Comparison of ENCODE assay signal across 12 mouse cellular contexts in genomic region chr9:23674833-23675232, GRCm38 (mm10).
DNase-seq lines count a peak whose midpoint lies in the region; ATAC-seq and TF ChIP-seq lines count a peak whose summit lies in the region.
"Had no signal": no experiment of that assay in that cellular context is flagged by ENCODE, and none has a peak within 500 bp of the region (broad histone marks: within the 10 kb centered on the region; RNA-seq: fewer than 3 reads in every experiment).

No protein-coding gene starts in this region.

- no peaks in the 10 kb centered on the region for H3K79me2 ChIP-seq in heart, adult 2 months (replicated peaks; ENCODE audit: control insufficient read depth, insufficient read depth, low read length)

- no peaks in the 10 kb centered on the region for H3K4me1 ChIP-seq in heart, adult 2 months (ENCODE audit: control insufficient read depth, insufficient read depth, low read length)
- H3K4me1 ChIP-seq in heart, embryonic 10.5 days, result no peaks in the 10 kb centered on the region
- H3K4me1 ChIP-seq in liver, postnatal 0 days (ENCODE audit: insufficient read depth), result 0 out of 2 replicates have a peak, but pooled peaks cover 2% of the 10 kb centered on the region
- H3K4me1 ChIP-seq: limb, embryonic 13.5 days had no signal

- WGBS in heart, adult 2 months, result 47% methylated on average over 8 of the region's 8 CpGs
- 42% methylated on average over 8 of the region's 8 CpGs for WGBS in heart, embryonic 10.5 days
- WGBS in liver, postnatal 0 days (ENCODE audit: insufficient replicate concordance), result 43% methylated on average over 8 of the region's 8 CpGs

- ATAC-seq in liver, postnatal 0 days, result no peak

- H3K9me3 ChIP-seq in heart, embryonic 10.5 days, result no peaks in the 10 kb centered on the region
- H3K9me3 ChIP-seq in liver, postnatal 0 days (ENCODE audit: low read length), result no peaks in the 10 kb centered on the region
- H3K9me3 ChIP-seq: G1E; limb, embryonic 13.5 days; neural tube, embryonic 13.5 days had no signal

- no peak overlapping the region for H3K9ac ChIP-seq in heart, adult 2 months (ENCODE audit: low read depth, low read length)
- no peak overlapping the region for H3K9ac ChIP-seq in liver, postnatal 0 days (replicated peaks)
- H3K9ac ChIP-seq: limb, embryonic 13.5 days; neural tube, embryonic 13.5 days had no signal

- H3K27ac ChIP-seq in heart, adult 2 months, result no peak overlapping the region
- no peak overlapping the region for H3K27ac ChIP-seq in heart, embryonic 10.5 days
- H3K27ac ChIP-seq in liver, postnatal 0 days (ENCODE audit: low read depth), result no peak overlapping the region
- H3K27ac ChIP-seq: limb, embryonic 13.5 days; neural tube, embryonic 13.5 days had no signal

- no peak overlapping the region for H3K4me2 ChIP-seq in liver, postnatal 0 days (ENCODE audit: low read depth, low read length)
- H3K4me2 ChIP-seq: limb, embryonic 13.5 days; neural tube, embryonic 13.5 days had no signal

- TF ChIP-seq CTCF in heart, adult 2 months (IDR thresholded peaks at IDR 0.05), result peak; percentile 23; the same call in 1 of the 2 replicates
- TF ChIP-seq CTCF in liver, postnatal 0 days (IDR thresholded peaks at IDR 0.05; ENCODE audit: low read depth), result peak; percentile 27

- TF ChIP-seq POLR2A in heart, adult 2 months (IDR thresholded peaks at IDR 0.05; ENCODE audit: insufficient read depth, low read depth, low read length), result no peak

- no peak for DNase-seq in heart, adult 2 months
- DNase-seq in heart, embryonic 10.5 days (ENCODE audit: low spot score), result no peak
- no peak for DNase-seq in liver, postnatal 0 days
- DNase-seq in liver (no peak), NIH3T3 (ENCODE audit: low read depth) (peak; percentile 75)
- DNase-seq in lung, postnatal 36 days, result peak; percentile 15
- DNase-seq in layer of hippocampus, postnatal 25 days (ENCODE audit: extremely low spot score in 1 of 2, low spot score in 1 of 2), result no peak
- no peak for DNase-seq in gastrocnemius, postnatal 10 days
- DNase-seq: cerebellum, adult 11 months had no signal

- no peak for TF ChIP-seq EP300 in heart, adult 2 months (IDR thresholded peaks at IDR 0.05; ENCODE audit: insufficient read depth, low read depth, low read length)
- TF ChIP-seq EP300 in liver, postnatal 0 days (IDR thresholded peaks at IDR 0.05; ENCODE audit: low read depth), result no peak

- no peak overlapping the region for H3K4me3 ChIP-seq in heart, adult 2 months
- no peak overlapping the region for H3K4me3 ChIP-seq in heart, embryonic 10.5 days
- H3K4me3 ChIP-seq in liver, postnatal 0 days (ENCODE audit: low read depth, low read length), result no peak overlapping the region
- H3K4me3 ChIP-seq: limb, embryonic 13.5 days; neural tube, embryonic 13.5 days had no signal

- no peaks in the 10 kb centered on the region for H3K27me3 ChIP-seq in heart, adult 2 months (ENCODE audit: control insufficient read depth, insufficient read depth, low read length)
- H3K27me3 ChIP-seq in heart, embryonic 10.5 days (ENCODE audit: insufficient read depth, poor library complexity, severe bottlenecking), result no peaks in the 10 kb centered on the region
- H3K27me3 ChIP-seq in liver, postnatal 0 days (ENCODE audit: insufficient read depth, low read length), result no peaks in the 10 kb centered on the region
- H3K27me3 ChIP-seq: limb, embryonic 13.5 days; neural tube, embryonic 13.5 days had no signal

- no peaks in the 10 kb centered on the region for H3K36me3 ChIP-seq in heart, adult 2 months (ENCODE audit: control insufficient read depth, insufficient read depth, low read length)
- H3K36me3 ChIP-seq in heart, embryonic 10.5 days, result no peaks in the 10 kb centered on the region
- no peaks in the 10 kb centered on the region for H3K36me3 ChIP-seq in liver, postnatal 0 days (replicated peaks; ENCODE audit: insufficient read depth, low read length)
- H3K36me3 ChIP-seq: G1E; limb, embryonic 13.5 days; neural tube, embryonic 13.5 days had no signal

- intact Hi-C loops in heart, adult 2 months (cut with DNase I), result no loop called here

Comparison
In these comparisons a context has a peak if more than half of its experiments do, and no peak if none do; other contexts are left out.
1. DNase-seq: peak in NIH3T3 (single experiment) and lung, postnatal 36 days (single experiment); none in heart, adult 2 months (0 of 2), heart, embryonic 10.5 days (single experiment), liver, postnatal 0 days (single experiment), liver (single experiment), layer of hippocampus, postnatal 25 days (0 of 2) and gastrocnemius, postnatal 10 days (single experiment).